Mouse (Mus musculus): ENCODE results near the gene Klhl29. TPM values are rescaled to one million over a fixed set of nuclear protein-coding genes. Genes with fewer than 3 reads are reported as not detected.

Gene Klhl29
- polyA plus RNA-seq, 1 experiment = 0.02 TPM

- no peaks in the 10 kb centered on the region for H3K79me2 ChIP-seq (ENCODE audit: control insufficient read depth, insufficient read depth)
- H3K4me3 ChIP-seq = no peak overlapping the region
- H3K4me2 ChIP-seq (ENCODE audit: low read depth) = no peak overlapping the region
- H3K27me3 ChIP-seq (ENCODE audit: control insufficient read depth, insufficient read depth, insufficient read length) = no peaks in the 10 kb centered on the region
- H3K36me3 ChIP-seq (ENCODE audit: control insufficient read depth, insufficient read depth) = no peaks in the 10 kb centered on the region
- H3ac ChIP-seq (ENCODE audit: control insufficient read depth, insufficient read length) = no peak overlapping the region
- TF ChIP-seq REST (IDR thresholded peaks at IDR 0.05; ENCODE audit: insufficient read depth, insufficient read length) (no peak), TCF12 (IDR thresholded peaks at IDR 0.05; ENCODE audit: insufficient read depth, poor library complexity, severe bottlenecking) (no peak), MYOD1 (IDR thresholded peaks at IDR 0.05; ENCODE audit: control insufficient read depth in 1 of 3, insufficient read length in 2 of 3, low read depth in 2 of 3) (no peak), POLR2AphosphoS2 (IDR thresholded peaks at IDR 0.05; ENCODE audit: insufficient read length, low read depth) (no peak), SRF (IDR thresholded peaks at IDR 0.05; ENCODE audit: control insufficient read depth, insufficient read length, low read depth) (no peak), TCF3 (IDR thresholded peaks at IDR 0.05; ENCODE audit: insufficient read length, low read depth) (no peak), E2F4 (IDR thresholded peaks at IDR 0.05; ENCODE audit: insufficient read depth) (no peak)
These were observed 52.9 kb downstream of the Klhl29 start for GRCm38 (mm10) chr12:5322444-5323087.

- Histone ChIP-seq H3K4me2 (ENCODE audit: low read depth) (no peak overlapping the region), H3K27me3 (ENCODE audit: control insufficient read depth, insufficient read depth, insufficient read length) (no peaks in the 10 kb centered on the region), H3K4me3 (no peak overlapping the region), H3K36me3 (ENCODE audit: control insufficient read depth, insufficient read depth) (no peaks in the 10 kb centered on the region), H3K79me2 (ENCODE audit: control insufficient read depth, insufficient read depth) (no peaks in the 10 kb centered on the region), H3ac (ENCODE audit: control insufficient read depth, insufficient read length) (no peak overlapping the region)
- TF ChIP-seq TCF12 (IDR thresholded peaks at IDR 0.05; ENCODE audit: insufficient read depth, poor library complexity, severe bottlenecking) = no peak
- TF ChIP-seq REST (IDR thresholded peaks at IDR 0.05; ENCODE audit: insufficient read depth, insufficient read length) = no peak
- TF ChIP-seq MYOG (IDR thresholded peaks at IDR 0.05; ENCODE audit: control insufficient read depth in 1 of 3, insufficient read depth in 1 of 3, insufficient read length in 2 of 3, low read depth in 2 of 3) = no peak
- TF ChIP-seq USF1 (IDR thresholded peaks at IDR 0.05; ENCODE audit: low read depth) = no peak
- TF ChIP-seq MAX (IDR thresholded peaks at IDR 0.05; ENCODE audit: low read depth) = no peak
These were observed 54.5 kb downstream of the Klhl29 start for GRCm38 (mm10) chr12:5321017-5321416.

GRCm38 (mm10) chr12:5319359-5319973 is 56.0 kb downstream of the Klhl29 start:
- H3K4me2 ChIP-seq (ENCODE audit: low read depth) = no peak overlapping the region
- no peak overlapping the region for H3K4me3 ChIP-seq
- TF ChIP-seq MYOD1 (IDR thresholded peaks at IDR 0.05; ENCODE audit: control insufficient read depth in 1 of 3, insufficient read length in 2 of 3, low read depth in 2 of 3) = no peak
- TF ChIP-seq POLR2A (IDR thresholded peaks at IDR 0.05; ENCODE audit: insufficient read length, low read depth) = no peak
- TF ChIP-seq REST (IDR thresholded peaks at IDR 0.05; ENCODE audit: insufficient read depth, insufficient read length) = no peak
- TF ChIP-seq CEBPB (IDR thresholded peaks at IDR 0.05; ENCODE audit: insufficient read depth, poor library complexity, severe bottlenecking) = no peak
- no peak for TF ChIP-seq TCF3 (IDR thresholded peaks at IDR 0.05; ENCODE audit: insufficient read length, low read depth)
- no peak for TF ChIP-seq SRF (IDR thresholded peaks at IDR 0.05; ENCODE audit: control insufficient read depth, insufficient read length, low read depth)
- no peak for TF ChIP-seq MYOG (IDR thresholded peaks at IDR 0.05; ENCODE audit: control insufficient read depth in 1 of 3, insufficient read depth in 1 of 3, insufficient read length in 2 of 3, low read depth in 2 of 3)
- TF ChIP-seq USF1 (IDR thresholded peaks at IDR 0.05; ENCODE audit: low read depth) = no peak
- no peak for TF ChIP-seq E2F4 (IDR thresholded peaks at IDR 0.05; ENCODE audit: insufficient read depth)
- TF ChIP-seq MAX (IDR thresholded peaks at IDR 0.05; ENCODE audit: low read depth) = no peak
- no peak for TF ChIP-seq TCF12 (IDR thresholded peaks at IDR 0.05; ENCODE audit: insufficient read depth, poor library complexity, severe bottlenecking)
- TF ChIP-seq POLR2AphosphoS2 (IDR thresholded peaks at IDR 0.05; ENCODE audit: insufficient read length, low read depth) = no peak
- H3ac ChIP-seq (ENCODE audit: control insufficient read depth, insufficient read length) = no peak overlapping the region
- H3K36me3 ChIP-seq (ENCODE audit: control insufficient read depth, insufficient read depth) = no peaks in the 10 kb centered on the region
- no peaks in the 10 kb centered on the region for H3K27me3 ChIP-seq (ENCODE audit: control insufficient read depth, insufficient read depth, insufficient read length)
- H3K79me2 ChIP-seq (ENCODE audit: control insufficient read depth, insufficient read depth) = no peaks in the 10 kb centered on the region

GRCm38 (mm10) chr12:5316029-5316567 is 59.4 kb downstream of the Klhl29 start:
- Histone ChIP-seq H3K27me3 (ENCODE audit: control insufficient read depth, insufficient read depth, insufficient read length) (no peaks in the 10 kb centered on the region), H3K4me2 (ENCODE audit: low read depth) (no peak overlapping the region), H3ac (ENCODE audit: control insufficient read depth, insufficient read length) (no peak overlapping the region), H3K36me3 (ENCODE audit: control insufficient read depth, insufficient read depth) (no peaks in the 10 kb centered on the region), H3K79me2 (ENCODE audit: control insufficient read depth, insufficient read depth) (no peaks in the 10 kb centered on the region), H3K4me3 (no peak overlapping the region)
- TF ChIP-seq MYOG (IDR thresholded peaks at IDR 0.05; ENCODE audit: control insufficient read depth in 1 of 3, insufficient read depth in 1 of 3, insufficient read length in 2 of 3, low read depth in 2 of 3) (no peak), MAX (IDR thresholded peaks at IDR 0.05; ENCODE audit: low read depth) (no peak), CEBPB (IDR thresholded peaks at IDR 0.05; ENCODE audit: insufficient read depth, poor library complexity, severe bottlenecking) (no peak), POLR2A (IDR thresholded peaks at IDR 0.05; ENCODE audit: insufficient read length, low read depth) (no peak), TCF12 (IDR thresholded peaks at IDR 0.05; ENCODE audit: insufficient read depth, poor library complexity, severe bottlenecking) (no peak), POLR2AphosphoS2 (IDR thresholded peaks at IDR 0.05; ENCODE audit: insufficient read length, low read depth) (no peak), TCF3 (IDR thresholded peaks at IDR 0.05; ENCODE audit: insufficient read length, low read depth) (no peak), MYOD1 (IDR thresholded peaks at IDR 0.05; ENCODE audit: control insufficient read depth in 1 of 3, insufficient read length in 2 of 3, low read depth in 2 of 3) (no peak), SRF (IDR thresholded peaks at IDR 0.05; ENCODE audit: control insufficient read depth, insufficient read length, low read depth) (no peak), USF1 (IDR thresholded peaks at IDR 0.05; ENCODE audit: low read depth) (no peak), REST (IDR thresholded peaks at IDR 0.05; ENCODE audit: insufficient read depth, insufficient read length) (no peak), E2F4 (IDR thresholded peaks at IDR 0.05; ENCODE audit: insufficient read depth) (no peak)

Data from myocyte (in vitro differentiated cells).